Mouse (Mus musculus) neutrophil, adult 65 days (primary cell): ENCODE results near the gene E330034G19Rik. TPM values are rescaled to one million over a fixed set of nuclear protein-coding genes. Genes with fewer than 3 reads are reported as not detected.

Experiments used
- total RNA-seq: library from RNA; stranded (reverse); gene quantifications from 2 replicates; pipeline ENCODE4 v1.2.4, GENCODE M21; 2023

The E330034G19Rik gene
- total RNA-seq: not detected in 2 replicates

GRCm38 (mm10) chr14:24292914-24293313 is at the start of gene E330034G19Rik:
Gene E330034G19Rik, plus strand, starts transcription at chr14:24293214.

GRCm38 (mm10) chr14:24245177-24246081 is 47.6 kb upstream of the E330034G19Rik start, which contains the start of gene Dlg5:
Gene Dlg5, minus strand, starts transcription at chr14:24245920.

Other genes with a start within 250 kb of the E330034G19Rik start
- not detected in 2 replicates for gene Dlg5, start 47.3 kb upstream of the E330034G19Rik start, total RNA-seq
- gene Polr3a, start 193.8 kb downstream of the E330034G19Rik start, total RNA-seq: 8.8 and 13.0 TPM in 2 replicates
- 593 and 737 TPM in 2 replicates for gene Rps24, start 193.9 kb downstream of the E330034G19Rik start, total RNA-seq